Mouse (Mus musculus) spleen, postnatal 4 days (tissue): ENCODE data around the gene Gucy2d.

Experiments used
- DNase-seq, 2 experiments: peaks; one replicate each; pipeline ENCODE4 v3.0.0; 2022; ENCODE audit warnings: low spot score in 2 of 2

Gucy2d gene

DNA sequence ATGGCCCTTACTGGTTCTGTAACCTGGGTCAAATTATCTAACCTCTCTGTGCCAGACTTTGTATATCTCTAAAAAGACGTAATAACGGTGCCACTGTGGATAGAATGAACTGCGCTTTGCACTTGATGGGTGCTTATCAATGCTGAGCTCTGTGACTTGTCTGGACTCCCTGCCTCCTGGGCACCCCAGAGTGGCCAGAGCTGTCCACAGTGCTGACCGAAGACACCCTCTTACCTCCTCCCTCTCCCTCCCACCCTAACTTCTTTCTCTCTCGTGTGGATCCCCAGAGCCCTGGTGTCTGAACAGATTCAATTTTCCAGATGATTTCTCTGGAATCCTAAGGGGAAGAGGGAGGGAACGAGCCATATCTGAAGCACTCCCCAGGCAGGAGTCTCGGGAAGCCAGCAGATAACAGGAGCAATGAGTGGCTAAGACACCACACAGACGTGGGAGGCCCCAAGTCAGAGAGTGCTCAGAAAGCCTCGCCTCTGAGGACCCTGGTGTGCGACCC, at the start of gene Gucy2d:
TSS of gene Gucy2d (plus strand) at position 461 of the 511 bp plus-strand sequence.
- DNase-seq: no peak

DNA sequence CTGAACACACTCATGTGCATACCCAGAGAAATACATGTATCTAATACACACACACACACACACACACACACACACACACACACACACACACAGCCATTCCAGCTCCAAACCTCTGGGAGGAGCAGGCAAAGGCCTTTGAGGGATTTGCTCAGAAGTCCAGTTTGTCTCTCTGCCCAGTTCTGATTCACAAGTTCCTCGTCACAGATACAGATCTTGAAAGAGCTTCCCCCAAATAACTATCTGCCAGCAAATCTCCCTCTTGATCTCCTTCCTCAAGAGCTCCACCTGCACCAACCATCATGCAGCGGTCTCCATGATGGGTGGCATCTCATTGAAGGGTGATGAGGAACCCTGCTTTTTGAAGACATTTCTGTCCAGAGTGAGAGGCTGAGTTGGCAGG, 49.7 kb upstream of the Gucy2d start:
- DNase-seq: no peak

DNA sequence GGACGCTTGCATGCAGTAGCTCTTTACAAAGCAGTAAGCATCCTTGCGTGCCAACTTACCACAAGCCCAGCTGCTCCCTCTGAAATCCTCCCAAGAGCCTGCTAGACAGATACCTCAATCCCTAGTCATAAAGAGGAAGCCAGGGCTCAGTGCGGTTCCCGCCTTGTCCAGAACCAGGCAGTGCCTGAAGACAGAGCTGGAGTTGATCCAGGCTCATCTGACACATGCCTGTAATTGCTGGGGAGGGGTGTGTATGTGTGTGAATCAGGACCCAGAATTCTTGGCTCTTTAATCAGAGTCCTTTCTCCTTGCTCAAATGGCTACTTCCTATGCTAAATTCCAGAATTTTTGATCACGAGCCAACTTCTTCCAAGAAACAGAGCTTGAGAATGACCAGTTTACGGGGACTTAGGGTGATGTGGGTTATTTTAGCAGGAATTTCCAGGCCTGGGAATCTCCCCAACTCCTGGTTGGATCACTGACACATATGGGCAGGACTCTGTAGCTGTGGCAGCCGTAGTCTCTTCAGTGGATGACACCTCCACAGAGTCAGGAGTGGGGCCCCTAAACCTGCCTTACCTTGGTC, 48.8 kb upstream of the Gucy2d start:
- no peak for DNase-seq

DNA sequence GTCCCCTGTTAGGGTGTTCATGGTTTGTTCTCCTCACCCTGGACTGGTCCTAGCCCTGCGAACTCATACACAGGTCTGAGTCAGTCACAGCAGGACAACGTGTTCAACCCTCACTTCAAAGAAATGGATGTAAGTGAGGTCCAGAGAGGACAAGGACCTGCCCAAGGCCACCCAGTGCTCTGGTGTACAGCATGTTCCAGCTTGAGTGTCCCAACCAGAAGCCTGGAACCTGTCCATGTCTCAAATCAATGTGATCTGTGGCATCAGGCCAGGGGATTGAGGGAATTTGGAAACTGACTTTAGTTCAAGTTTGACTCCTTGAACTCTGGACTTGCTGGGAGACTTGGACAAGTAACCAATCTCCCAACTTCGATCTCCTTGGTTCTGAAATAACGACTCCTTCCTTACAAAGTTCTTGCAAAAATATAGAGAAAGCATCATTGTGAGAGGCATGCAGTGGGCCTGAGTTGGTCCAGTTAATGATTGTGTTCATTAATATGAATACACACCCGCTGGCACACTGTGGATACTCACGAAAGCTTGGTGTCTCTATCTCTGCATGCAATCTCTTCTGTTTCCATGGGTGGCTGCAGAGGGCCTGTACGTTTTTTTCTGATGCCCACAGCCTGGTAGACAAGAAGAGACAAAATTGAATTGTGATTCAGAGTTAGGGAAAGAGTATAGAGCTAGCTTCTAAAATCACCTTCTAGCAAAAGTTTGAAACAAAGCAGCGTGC, 47.6 kb upstream of the Gucy2d start:
- DNase-seq: no peak

DNA sequence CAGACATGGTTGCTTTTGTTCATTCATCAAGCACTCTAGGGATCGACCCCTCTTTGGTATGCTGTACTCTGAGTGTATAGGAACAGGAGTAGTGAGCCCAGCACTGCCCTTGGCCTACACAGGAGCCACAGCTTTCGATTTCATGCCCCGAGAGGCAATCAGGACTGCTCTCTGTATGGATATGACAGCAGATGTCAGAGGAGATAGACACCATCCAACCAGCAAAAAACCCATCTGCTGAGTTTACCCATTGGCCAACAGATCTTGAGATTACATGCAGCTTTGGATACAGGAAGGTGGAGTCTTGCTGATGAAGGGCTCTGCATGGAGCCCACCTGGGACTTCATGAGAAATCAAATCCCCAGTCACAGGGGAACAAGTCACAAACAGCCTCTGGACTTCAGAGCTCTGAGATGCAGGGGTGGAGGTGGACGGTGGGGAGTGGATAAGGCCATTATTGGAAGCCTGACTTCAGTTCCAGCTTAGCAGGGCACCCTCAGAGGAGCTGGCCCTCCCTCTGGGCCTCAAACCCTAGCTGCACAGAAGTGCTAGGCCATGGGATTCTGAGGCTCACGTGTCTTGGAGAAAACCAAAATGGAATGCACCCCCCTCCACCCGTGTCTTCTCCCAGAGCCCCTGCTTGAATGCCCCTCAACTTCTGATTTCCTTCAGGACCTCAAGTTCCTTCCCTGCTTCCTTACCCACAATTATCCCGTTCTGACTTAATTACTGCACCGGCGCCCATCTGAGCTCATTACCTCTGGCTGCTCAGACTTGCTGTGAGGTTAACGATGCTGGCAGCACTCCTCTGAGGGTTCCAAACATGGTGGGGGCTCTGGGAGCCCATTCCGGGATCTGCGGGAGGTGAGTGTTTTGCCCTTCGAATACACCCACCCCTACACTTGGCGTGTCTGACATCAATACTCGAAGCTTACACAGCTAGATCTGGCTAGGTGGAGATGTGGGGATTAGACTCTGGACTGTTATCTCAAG, 37.3 kb upstream of the Gucy2d start:
- no peak for DNase-seq

DNA sequence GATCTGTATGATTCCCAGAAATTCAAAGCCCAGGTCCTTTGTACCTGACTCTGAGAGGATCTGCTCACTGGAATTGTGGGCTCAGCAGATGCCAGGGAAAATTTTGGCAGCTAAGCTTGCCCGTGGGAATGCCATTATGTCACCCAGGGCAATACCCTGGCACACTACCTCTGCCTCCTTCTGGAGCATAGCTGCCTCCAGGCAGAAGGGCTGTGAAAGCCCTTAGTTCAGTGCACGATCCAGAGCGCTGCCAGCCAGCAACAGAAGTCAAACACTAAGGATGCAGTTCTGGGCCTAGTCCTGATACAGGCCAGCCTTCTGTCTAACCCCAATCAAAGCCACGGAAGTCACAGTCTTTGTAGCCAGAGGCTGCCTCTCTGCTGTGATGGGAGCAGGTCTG, 36.2 kb upstream of the Gucy2d start:
- no peak for DNase-seq

DNA sequence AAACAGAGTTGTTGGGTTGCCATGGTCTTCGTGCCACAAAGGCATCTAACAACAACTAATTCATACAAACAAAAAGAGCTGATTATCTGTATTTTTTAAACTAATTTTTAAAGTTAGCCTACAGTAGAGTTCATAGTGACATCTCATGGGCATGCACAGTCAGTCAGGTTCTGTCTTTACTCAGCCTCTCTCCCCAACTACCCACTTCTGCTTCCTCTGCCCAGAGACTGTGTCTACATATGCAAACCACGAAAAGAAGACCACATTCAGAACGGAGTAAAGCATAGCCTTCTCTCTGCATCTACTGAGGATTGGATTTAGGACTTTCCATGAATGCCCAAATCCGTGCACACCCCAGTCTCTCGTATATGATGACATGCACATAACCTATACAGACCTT, 32.6 kb upstream of the Gucy2d start:
- no peak for DNase-seq

DNA sequence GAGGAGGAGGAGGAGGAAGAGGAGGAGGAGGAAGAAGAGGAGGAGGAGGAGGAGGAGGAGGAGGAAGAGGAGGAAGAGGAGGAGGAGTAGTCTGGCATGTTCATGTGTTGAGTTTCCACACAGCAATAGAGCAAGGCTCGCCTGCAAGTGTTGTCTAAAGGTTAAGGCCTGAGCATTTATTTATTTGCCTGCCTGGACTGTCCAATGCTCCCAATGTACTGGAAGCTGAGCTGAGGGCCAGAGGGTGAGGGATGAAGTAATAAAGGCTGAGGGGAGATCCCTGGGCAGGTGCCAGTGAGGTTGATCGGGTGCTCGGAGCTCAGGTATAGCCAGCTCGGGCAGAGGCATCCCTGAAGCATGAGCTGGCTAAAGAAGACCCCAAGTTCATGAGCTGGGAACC, 27.1 kb upstream of the Gucy2d start:
- no peak for DNase-seq

DNA sequence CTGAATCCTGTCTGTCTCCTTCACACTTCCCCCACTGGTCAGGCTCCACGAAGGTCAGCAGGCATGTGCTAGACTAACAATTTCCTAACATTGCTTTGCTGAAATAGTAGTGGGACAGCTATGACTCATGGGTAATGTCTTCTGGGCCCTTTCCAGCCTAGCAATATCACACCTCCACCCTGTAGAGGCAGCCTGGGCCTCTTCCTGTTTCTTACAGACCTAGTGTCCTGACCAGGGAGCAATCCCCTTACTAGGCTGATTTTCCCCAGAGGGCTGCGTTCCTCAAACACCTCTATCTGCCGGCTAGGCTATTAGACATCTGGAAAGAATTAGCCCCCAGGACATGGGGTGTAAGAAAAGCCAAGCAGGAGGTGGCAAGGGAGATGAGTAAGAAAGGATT, 24.7 kb upstream of the Gucy2d start:
- DNase-seq: no peak

DNA sequence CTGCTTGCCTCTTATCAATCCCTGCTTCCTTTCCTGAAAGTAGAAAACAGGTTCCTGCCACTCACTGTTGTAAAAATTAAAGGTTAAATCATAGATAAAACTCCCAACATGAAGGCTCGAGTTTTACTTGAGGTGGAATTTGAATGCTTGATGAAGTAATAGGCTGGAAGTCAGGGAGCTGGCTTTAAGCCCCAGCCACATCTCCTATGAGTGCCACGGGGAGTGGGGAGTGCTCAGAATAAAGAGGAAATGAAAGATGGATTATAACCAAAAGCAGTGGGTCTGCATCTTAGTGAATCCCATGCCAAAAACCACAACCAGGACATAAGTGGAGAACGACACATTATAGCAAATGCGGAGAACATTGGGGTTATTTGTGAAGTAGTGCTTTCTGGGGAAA, 24.2 kb upstream of the Gucy2d start:
- DNase-seq: no peak

DNA sequence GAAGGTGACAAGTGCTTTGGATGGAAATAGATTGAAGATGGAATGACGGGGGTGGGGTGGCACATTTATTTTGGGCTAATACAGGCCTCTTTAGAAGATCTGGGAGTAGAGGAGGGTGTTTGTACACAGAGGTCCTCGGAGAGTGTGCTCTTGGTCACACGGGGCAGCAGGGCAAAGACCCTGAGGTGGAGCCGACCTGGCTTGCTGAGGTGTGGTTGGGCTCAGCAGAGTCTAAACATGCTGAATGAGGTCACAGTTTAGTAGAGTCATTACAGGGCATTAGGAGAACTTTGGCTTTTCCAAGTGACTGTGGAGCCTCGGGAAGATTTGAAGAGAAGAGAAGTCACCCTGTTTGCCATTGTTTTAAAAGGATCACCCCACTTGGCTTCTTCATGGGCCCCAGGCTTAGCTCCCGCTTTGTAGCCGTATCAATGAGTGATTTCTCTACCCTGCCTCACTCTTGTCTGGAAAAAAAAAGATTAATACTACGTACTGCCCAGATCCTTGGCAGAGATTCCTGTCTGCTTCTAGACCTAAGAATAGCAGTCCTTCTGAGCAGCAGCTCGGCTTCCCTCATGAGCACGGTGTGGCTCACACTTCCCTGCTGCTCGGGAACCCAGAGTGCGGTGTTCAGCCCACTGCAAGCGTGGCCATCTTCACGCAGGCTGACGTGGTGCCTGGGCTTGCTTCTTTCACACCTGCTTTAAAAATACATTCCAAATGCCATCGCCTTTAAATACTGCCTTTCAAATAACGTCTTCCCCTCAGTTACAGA, 22.0 kb upstream of the Gucy2d start:
- DNase-seq: no peak

DNA sequence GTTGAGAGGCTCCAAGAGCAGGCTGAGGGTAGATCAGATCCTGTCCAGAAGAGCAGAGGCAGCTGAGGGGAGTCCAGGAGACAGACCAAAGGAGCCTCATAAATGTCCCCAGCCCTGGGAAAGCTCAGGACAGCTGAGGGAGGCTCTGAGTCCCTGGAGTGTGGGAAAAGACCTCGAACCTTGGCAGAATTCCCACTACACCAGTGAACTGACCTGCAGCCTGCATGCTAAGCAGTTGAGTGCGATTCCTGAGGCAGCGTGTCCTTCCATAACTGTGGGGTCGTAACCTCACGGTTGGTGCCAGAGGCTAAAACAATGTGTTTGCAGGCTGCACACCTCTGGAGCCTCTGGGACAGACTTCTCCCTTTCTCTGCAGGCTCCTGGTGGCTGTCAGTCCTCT, 20.9 kb upstream of the Gucy2d start:
- DNase-seq: no peak

DNA sequence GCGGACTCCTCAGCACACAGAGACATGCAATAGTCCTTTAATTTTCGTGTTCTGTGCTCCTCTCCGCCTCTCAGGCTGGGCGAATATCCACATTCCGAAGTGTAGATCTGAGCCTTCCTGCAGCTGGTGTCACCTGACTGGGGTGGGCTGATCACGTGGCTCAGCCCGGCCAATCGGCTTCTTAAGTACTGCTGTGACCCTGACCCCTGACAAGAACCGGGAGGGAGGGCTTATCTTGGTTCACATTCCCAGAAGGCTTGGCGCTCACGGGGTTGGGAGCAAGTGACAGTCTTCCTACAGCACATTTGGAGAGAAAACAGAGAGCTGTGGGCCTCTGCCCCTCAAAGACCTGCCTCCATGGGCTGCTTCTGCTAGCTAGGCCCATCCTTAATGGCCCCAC, 16.7 kb upstream of the Gucy2d start:
- DNase-seq: no peak

DNA sequence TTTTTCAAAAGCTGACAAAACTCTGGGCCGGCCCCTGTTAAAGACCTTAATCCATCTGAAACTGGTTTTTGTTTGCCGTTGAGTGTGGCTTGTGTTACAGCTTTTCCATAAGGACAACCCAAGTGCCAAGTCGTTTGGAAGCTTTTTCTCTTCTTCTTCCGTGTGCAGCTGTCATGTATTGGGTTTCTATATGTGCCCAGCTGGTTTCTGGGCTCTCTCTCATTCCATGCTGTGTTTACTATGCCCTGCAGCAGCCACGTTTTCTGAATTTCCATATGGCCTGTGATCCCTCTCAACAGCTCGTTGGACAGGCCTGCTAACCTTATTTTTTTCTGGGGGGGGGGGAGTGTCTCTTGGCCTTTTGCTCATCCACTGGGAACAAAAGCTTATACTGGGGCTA, 15.8 kb upstream of the Gucy2d start:
- no peak for DNase-seq

DNA sequence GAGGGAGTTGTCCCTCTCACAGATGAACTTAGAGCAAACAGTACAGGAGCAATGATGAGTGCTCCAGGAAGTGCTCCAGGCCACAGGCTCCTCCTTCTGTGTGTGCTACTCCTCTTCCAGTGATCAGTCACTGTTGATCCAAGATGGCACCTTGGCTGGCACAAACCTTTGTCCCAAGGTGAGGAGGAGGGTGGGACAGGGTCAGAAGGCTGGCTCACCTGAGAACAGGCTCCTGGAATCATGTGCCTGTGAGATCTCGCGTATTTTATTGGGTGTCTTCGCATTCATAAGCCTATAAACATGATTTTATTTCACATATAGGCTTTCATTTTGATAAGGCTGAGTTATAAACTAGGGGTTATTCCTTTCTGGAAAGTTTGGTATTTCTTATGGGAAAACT, 14.7 kb upstream of the Gucy2d start:
- DNase-seq: no peak

DNA sequence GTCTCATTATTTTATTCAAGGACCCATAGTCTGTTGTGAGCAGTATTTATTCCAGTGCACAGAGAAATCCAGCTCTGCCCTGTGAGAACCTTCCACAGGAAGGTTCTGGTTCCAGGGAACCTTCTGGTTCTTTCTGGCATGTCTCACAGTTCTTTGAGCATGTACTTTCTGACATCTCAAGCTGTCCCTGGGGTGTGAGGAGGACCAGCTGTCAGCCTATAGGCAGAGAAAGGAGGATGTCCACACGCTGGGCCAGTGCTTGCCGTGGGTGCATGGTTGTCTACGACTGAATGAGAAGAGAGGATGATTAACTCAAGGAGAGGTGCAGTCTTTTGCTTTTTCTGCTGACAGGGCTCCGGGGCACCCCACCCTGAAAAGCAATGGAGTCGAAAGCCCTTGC, 13.6 kb upstream of the Gucy2d start:
- DNase-seq: no peak

DNA sequence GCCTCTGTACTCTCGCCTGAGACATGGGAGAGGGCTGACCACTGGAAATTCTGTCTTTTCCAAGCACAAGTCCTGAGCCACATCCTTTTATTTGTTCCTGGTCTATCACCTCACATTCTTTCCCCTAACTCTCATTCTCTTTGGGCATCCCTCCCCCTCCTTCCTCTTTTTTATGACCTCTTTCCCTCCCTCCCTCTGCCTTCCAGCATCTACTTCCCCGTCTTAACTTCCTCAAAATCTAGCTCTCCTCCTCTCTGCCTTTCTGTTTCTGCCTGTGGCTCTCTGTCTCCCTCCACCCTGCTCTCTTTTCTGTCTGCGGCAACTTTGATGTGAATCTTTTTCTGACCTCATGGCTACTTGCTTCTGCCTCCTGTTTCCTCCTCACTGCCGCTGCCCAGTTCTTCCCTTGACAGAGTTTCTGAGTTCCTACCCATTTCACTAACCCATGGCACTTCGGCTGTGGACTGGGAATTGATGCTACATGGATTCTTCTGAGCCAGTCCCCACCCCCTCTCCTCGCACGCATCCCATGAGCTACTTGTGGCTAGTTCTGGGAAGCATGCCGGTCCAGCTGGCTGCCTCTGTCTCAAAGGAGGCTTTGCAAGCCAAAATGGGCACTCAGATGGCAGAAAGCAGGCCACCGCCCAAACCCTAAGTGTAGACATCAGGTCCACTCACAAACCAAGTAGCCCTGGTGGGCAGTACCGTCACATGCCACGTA, 12.9 kb upstream of the Gucy2d start:
- no peak for DNase-seq

DNA sequence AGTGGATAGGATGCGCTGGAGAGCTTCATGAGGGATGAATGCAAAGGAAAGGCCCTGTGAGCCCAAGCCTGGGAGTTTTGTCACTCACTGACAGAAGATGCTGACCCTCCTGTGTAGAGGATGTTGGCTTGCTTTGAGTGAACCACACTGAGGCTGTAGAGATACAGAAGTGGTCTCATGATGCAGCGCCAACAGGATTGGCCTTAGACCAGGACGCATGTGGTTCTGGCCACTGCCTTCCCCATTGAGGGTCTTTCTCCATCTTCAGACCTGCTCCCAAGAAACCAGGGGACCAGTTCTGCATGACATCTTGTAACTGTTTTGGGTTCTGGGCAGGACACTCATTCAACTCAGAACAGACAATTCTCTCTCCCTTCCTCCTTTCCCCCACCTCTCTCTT, 10.6 kb upstream of the Gucy2d start:
- DNase-seq: no peak

DNA sequence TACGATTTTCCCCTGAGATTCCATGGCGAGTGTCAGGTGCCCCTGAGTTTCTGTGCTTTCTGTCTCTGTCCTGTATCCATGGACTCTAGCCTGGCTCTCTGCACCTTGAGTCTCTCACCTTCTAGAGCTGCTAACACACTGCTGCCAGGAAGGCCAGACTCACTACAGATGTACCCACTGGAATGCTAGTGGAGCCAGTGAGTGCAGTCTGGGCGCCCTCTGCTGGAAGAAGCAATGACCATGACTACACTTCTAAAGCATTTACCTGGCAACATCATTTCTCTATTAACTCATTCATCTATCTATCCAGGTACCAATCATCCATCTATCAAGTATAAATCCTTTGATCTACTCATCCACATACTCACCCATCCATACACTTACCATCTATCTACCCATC, 9.4 kb upstream of the Gucy2d start:
- no peak for DNase-seq

DNA sequence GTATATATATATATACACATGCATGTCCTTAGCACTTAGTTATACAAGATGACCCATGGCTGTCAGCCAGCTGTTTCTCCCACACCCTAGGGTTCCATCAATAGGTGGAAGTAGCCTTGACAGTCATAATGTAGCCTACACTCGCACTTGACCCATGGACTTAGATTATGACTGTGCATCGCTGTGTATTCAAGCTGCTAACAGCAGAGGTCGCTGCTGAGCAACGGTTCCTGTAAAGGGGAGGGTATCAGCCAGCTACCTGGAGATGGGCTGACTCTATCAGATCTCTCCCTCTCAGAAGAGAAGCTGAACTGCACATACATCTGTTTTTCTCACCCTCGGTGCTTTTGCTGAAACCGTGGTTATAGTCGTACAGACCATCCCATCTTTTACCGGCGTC, 2.6 kb upstream of the Gucy2d start:
- peak; percentile 27 to 76 for DNase-seq

DNA sequence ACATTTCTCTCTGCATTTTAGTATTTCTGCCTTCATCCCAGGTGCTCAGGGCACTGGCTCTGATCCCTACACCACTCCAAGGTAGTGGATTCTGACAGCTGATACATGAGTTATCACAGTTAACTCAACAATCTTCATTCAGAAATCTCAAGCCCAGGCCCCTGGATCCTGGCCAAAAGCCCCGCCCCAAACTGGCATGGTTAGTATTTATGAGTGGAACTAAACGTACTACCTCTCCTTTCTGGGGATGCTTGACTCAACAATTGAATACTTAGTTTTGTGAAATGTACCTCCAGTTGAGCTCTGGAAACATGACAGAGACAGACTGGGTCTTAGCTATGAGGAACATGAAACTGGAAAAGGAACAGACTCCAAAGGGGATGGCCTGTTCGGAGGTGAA, 6.7 kb downstream of the Gucy2d start:
- DNase-seq: no peak
